Mouse (Mus musculus) urinary bladder, postnatal 4 days (tissue): Measurements from ENCODE around the gene Kcnk3.

Experiments
- DNase-seq, 2 experiments: peaks; one replicate each; pipeline ENCODE4 v3.0.0; 2021 to 2022; ENCODE audit warnings: low spot score in 2 of 2

Gene Kcnk3

GRCm38 (mm10) chr5:30638041-30638440, 50.1 kb downstream of the Kcnk3 start:
- peak; percentile 66 to 76 for DNase-seq

GRCm38 (mm10) chr5:30643477-30644179, 55.7 kb downstream of the Kcnk3 start:
- no peak for DNase-seq

DNA sequence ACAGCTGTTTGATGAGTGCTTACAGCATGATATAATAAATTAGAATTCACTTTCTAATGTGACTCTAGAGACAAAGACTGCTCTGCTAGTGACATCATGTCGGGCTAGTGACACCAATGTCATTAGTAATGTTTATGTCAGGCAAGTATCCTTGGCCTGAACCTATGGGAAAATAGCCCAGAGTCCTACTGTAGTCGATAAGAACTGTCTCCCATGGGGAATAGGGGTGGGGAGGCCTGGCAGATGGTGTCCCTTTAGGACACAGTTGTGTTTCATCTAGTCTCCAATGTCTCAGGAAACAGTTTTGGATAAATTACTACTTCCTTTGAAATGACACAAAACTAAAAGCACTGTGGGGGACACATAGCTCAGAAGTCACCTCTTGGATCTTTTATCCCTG, 58.1 kb downstream of the Kcnk3 start:
- no peak for DNase-seq

GRCm38 (mm10) chr5:30647396-30647795, 59.4 kb downstream of the Kcnk3 start:
- no peak for DNase-seq

DNA sequence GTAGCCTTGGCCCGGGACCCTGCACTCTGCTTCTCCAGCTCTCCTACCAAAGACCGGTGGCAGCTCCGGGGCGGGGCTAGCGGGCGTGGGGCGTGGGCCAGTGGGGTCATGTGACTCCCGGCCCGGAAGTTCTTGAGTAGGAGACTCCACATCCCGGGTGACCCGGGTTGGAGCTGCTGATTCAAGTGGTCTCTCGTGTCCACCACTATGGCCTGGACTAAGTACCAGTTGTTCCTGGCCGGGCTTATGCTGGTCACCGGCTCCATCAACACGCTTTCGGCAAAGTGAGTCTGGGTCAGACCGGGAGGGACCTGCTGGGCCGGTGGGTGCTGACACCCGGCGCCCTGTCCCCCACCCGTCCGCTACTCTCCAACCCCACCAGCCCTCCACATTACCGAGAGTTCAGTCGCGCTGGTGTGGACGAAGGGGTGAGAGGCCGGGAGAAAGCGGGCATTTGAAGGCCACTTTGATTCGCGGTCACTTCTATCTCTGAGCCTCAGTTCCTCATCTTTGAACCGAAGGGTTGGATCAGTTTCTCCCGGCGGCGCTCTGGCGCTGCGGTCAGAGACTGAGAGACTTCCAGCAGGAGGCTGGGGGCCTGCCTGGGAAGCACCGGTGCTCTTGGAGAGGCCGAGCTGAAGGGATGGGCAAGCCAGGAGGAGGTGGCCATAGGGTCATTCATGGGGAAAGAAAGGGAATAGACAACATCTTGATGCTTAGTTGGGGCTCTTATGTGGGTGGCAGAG, 60.0 kb downstream of the Kcnk3 start, which contains the start of gene Slc35f6:
TSS of gene Slc35f6 (plus strand) at position 119 of the 746 bp plus-strand sequence.
- DNase-seq = peak; percentile 88 to 94

DNA sequence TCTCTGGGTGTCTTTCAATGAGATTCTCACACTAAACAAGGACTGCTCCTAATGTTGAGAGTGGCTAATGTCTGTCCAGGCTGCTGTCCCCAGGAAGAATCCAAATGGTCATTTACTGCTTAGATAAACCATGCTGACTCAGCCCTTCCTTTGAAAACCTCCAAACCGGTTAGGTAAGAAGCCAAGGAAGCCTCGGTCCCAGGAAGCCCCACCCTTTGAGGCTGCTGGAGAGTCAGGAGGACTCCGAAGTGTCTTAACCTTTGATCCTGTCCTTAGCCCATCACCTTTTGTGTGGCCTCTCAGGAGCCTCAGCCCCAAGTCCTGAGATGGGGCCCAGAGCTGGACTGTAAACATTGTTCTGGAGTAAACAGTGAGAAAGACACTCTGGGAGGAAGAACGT, 61.6 kb downstream of the Kcnk3 start:
- no peak for DNase-seq

GRCm38 (mm10) chr5:30650756-30651155, 62.8 kb downstream of the Kcnk3 start:
- DNase-seq = no peak

DNA sequence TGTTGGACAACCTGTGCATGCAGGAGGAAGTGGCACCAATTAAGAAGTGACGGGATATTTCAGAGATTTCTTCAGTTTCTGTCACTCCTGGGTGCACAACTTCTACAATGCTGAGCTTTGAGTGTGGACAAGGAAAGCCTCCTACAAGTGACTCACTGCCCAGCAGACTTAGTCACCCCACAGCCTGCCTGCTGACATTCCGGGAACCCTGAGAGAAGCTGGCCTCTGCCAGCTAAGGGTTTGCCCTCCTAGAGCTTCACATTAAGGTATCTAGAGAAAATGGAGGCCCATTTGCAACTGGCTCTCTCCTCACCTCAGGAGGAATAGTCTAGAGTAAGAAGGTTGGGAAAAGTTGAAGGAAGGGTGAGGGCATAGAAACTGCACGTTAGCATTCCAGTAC, 63.6 kb downstream of the Kcnk3 start:
- DNase-seq = no peak

DNA sequence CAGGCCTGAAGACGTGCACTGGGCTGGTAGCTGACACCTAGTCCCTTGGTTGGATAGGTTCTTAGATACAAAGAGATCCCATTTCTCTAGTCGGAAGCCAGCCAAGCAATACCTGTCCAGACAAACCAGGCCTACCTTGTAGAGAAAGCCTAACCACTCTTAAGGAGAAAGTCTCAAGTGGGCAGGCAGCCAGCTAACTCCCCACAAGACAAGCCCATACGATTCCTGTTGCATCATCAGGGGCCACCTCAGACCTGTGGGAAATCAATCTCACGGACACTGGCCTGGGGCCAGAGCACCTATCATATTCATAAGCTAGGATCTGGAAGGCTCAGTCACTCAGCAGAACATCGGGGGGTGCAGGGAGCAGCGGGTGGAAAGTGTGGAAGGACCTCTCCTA, 65.3 kb downstream of the Kcnk3 start:
- no peak for DNase-seq

DNA sequence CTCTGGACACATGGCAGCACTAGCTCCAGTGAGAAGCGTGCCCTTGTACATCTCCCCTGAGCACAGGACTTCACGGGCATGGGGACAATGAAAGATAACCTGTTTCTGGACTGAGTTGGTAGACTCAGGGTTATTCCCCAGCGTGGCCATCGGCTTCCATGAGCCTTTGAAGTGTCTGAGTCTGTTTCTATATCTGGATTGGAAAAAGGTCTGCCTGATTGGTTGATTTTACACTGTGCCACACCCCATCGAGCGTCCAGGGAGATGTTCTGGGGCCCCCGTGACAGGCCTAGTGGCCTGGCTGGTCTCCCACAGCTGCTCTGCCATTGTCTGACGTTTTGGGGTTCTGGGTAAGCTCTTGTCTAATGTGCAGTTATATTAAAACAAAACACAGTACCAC, 67.1 kb downstream of the Kcnk3 start:
- no peak for DNase-seq

- no peak for DNase-seq
Measured at GRCm38 (mm10) chr5:30655526-30656195, 67.7 kb downstream of the Kcnk3 start.

DNA sequence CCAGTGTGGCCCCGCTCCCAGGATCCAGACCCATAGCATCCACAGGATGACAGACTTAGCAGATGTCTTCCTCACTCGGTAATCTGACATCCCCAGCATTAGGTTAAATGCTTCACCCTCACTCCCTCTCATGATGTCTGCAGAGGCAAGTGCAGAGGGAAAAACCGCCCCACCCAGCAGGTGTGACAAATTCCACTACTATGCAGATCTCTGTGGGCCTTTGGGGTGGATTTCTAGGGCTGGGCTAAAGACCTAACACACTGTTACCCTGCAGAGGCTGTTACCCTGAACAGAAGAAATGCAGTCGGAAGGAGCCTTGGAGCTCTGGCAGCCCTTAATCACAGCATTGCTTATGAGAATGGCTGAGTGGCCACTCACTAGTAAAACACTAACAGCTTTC, 71.1 kb downstream of the Kcnk3 start:
- DNase-seq = no peak

DNA sequence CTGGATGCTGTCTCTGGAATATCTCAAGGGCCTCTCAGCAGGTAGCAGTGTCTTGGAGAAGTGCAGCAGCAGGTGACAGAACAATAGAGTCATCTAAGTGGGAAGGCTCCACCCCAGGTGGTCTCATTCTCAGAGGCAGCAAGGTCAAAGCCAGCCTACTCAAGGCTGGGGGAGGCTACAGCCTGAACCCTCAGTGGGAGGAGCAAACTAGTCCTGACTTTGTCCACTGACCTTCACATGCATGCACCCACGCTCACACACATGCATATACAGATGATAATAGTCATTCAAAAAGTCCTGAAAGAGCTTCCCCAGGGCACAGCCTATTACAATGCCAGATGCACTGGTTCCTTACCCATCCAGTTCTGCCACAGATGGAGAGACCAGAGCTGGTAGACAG, 72.3 kb downstream of the Kcnk3 start:
- DNase-seq = no peak

DNA sequence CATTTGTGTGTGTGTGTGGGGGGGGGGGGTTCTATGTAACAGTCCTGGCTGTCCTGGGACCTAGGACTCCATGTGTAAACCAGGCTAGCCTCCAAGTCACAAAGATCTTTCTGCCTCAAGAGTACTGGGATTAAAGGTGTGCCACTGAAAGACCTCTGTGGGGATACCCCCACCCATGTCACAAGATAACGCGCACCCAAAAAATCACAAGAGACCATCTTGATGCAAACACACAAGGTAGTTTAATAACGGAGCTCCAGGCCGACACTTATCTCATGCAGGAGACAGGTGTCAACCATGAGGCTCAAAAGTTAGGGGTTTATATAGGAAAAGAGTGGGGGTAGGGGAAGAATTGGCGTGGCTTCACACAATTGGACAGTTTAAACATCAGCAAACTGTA, 72.8 kb downstream of the Kcnk3 start:
- DNase-seq = no peak

- DNase-seq = no peak
Measured at GRCm38 (mm10) chr5:30665360-30665759, 77.4 kb downstream of the Kcnk3 start.

DNA sequence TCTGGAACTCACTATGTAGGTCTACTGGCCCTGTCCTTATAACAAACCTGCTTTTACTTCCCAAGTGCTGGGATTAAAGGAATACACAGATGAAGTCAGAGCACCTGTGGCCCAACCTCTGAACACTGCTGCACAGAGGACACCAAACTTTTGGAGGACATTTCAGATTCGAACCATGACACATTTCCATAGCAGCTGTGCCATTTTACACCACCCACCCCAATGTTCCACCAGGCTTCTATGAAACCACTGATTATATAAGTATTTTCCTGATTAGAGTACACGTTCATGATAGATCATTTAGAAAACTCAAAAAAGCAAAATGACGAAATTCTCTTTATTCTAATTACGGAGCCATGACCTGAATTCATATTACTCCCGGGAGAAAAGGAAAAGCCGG, 78.0 kb downstream of the Kcnk3 start:
- DNase-seq = no peak

- DNase-seq = peak; percentile 79 to 82
Measured at GRCm38 (mm10) chr5:30666391-30667195, 78.6 kb downstream of the Kcnk3 start, which contains the start of gene Cenpa. Cenpa (plus strand) TSS chr5:30666777.

DNA sequence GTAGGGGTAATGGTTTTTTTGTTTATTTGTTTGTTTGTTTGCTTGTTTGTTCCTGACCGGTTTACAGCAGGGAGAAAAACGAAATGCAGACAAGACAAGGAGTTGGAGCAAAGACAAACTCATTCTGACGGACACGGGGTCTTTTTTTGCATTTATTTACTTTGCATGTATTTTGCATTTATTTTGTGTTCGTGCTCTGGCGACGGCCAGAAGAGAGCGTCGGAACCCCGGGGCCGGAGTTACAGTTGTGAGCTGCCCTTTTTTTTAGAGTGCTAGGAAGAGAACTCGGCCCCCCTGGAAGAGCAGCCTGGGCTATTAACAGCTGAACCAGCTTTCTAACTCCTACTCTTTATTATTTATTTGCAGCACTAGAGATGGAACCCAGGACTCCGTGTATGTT, 79.2 kb downstream of the Kcnk3 start:
- DNase-seq = no peak

DNA sequence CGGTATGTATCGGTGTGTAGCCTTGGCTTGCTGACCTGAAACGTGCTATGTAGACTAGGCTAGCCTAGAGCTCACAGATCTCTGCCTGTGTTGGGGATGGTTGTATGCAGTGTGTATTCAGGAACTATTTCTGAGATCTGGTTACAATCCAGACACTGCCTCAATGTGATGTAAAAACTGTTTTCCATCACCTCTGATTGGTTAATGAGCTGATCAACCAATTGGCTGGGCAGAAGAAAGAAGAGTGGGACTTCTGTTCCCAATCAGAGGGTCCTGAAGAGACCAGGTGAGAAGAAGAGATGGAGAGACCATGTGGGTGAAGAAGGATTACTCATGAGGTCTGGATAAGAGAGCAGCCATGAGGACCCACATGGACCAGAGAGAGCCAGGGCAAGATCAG, 79.7 kb downstream of the Kcnk3 start:
- no peak for DNase-seq

DNA sequence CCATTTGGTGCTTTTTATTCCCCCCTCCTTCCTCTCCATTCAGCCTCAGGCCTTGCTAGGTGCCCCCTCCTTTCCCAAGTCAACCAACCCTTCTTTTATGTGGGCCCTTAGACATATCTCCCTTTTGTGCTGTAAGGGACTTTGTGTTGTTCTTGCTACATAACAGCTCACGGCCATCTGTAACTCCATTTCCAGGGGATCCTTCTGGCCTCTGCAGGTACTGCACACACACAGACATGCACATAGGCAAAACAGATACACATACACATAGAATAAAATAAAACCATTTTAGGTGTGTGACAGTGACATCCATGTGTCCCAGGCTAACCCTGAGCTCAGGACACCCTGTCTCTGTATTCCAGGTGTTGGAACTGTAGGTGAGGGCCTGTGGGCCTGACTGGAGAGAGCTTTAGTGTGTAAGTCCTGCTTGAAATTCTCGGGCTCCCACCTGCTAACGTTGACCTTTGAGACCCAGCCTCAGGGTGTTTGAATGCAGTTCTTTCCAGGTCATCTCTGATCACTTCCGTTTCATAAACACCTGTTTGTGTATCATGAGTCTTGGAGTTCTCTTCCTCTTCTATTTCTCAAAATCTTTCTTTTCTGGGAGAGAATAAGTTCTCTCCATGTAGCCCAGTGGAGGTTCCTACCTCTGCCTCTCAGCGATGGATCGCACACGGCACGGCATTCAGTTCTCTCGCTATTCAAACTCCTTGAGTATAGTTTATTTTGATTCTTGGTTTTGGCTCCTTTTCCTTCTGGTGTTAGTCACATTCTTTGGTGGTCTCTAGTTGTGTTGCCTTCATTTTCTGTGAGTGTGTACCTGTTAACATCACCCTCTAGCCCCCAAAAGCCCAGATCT, 80.9 kb downstream of the Kcnk3 start:
- DNase-seq = no peak

DNA sequence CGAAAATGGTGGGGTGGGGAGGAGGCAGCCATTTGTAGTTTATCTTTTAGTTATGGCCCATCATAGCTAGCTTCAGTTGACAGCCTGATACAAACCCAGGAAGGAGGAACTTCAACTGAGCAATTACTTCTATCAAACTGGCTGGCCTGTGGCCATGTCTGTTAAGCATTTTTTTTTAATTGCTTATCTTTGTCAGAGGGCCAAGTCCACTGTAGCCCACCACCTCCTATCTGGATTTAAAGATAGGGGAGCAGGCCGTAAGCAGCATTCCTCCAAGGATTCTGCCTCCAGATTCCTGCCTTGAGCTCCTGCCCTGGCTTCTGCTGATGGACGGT, 81.5 kb downstream of the Kcnk3 start:
- DNase-seq = no peak
